Mouse (Mus musculus): ENCODE measurements around the gene Hoxc9.
A peak's percentile ranks its signal among the peaks of the same experiment; 100 is the strongest.

Gene Hoxc9

DNA sequence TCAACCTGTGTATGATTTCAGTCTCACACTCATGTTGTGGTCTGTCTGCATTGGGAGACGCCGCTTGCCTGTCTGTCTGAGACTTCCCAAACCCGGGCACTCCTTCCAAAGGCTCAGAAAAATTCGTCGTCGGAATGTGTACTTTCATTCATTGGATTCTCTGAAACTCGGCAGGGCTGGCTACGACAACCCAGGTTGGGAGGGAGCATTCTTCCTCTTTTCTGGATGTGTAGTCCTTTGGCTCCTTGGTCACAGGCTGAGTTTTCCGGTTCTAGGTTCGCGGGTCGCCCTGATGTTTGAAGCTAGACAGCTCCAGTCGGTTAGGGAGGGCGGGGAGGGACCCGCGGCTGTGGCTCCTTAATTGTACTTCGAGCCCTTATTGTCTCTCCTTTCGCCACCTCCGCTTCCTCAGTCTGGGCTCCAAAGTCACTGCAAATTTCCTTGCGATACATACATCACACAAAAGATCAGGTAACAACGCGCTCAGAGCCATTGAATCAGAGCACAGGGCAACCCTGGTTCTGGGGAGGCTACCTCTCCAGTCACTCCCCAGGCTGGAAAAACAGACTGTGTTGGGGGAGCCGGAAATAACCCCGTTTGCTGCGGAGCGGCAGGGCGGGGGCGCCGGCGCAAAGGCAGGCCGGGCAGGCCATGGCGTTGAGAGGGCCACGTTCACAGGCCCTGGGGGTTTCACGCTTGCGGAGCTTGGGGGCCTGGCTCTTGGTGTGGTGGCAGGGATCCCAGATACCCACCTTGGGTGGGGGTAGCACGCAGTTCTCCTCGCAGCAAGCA lies 588 bp downstream of the Hoxc9 start:
- DNase-seq (ENCODE audit: low read depth, low spot score), result no peak

DNA sequence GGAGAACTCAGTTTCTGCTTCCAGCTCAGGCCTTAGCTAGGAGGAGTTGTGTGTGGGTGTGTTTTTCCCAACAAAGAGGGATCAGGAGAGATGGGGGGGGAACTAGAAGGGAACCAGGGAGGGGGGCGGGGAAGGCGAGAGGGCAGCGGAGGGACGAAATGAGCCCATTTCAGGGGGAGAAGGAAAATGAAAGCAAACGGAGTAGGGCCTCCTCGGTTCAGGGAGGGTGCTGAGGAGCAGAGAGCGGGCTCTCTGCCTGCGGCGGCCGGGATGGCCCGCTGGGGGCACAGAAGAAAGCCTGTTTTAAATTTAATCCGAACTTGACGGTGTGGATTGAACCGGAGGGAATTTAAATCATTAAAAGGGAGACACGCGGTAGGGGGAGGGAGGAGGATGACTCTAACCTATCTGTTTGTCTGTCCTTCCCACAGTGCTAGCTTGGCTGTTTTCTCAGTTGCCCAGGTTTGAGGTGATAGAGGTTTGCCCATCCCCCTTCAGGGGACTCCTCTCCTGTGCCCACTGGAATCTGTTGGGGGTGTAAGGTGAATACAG lies 1.3 kb downstream of the Hoxc9 start:
- no peak for DNase-seq (ENCODE audit: low read depth, low spot score)

DNA sequence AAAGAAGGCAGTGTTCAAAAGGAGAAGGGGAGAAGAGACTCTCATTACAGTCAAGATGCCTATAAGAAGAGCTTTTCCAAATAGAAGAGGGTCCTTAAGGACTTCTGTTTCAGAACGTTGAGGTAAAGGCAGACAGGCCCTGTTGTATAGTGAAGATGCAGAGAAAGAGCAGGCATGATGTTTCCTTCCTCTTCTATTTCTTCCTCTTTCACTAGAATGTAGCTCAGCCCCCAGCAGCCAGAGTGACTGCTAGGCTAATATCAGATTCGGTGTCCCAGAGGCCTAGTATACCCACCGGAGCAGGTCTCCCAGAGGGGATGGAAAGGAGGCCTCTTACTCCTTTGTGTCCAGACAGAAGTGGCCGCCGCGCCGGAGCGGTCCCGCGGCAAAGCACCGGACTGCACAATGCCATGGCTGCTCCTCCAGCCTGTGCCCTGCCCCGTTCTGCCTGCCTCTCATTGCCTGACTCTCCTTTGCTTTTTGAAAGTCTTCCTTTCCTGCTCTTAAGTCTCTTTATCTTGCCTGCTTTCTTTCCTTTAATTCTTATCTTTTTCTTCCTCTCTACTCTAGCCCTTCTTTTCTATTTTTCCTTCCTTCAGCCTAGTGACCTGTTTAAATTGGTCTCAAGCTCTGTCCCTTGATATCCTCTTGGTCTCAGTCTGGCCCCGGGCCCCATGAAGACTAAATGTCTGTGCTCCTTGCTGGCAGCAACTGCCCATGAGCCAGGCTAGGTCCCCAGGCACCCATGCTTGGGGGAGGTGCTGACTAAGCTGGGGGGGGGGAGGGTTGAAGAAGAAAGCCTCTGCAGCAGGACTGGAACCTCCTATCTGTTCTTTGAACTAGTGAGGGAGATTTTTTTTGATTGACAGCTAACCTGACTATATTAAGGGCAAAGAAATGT lies 2.6 kb downstream of the Hoxc9 start:
- no peak for DNase-seq (ENCODE audit: low read depth, low spot score)

DNA sequence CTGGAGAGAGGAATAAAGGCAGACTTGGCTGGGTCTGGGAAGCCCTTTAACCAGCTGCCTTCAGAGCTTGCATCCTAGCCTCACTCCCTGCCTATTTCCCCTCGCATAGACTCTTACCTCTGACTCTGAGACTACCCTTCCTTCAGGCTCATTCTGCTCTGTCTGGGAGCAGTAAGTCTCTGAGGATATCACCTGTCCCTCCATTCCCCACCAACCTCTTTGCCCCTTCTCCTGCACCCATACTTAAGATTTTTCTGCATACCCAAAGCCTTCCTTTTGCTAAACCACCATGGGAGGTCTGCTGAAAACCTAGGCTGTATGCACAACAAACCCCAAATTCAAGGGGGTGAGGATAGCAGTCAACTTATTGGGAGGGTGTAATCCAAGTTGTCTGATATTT lies 3.7 kb downstream of the Hoxc9 start:
- no peak for DNase-seq (ENCODE audit: low read depth, low spot score)

DNA sequence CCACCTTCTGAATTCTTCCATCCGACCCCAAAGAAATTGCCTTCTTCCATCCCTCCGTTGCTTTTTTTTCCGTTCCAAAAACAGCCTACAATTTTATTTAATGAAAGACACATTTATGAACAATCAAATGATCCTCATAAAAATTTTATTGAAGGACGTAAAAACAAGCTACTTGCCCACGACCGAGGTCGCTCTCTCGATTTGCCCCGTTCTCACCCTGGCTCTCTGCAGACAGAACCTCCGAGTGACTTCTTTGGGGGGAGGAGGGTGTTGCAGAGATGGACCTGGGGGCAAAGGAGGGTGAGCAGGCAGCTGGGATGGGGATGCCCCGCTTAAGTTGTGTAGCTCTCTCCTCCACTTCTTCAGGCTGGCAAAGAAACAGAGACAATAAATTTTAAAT lies 4.1 kb downstream of the Hoxc9 start:
- DNase-seq (ENCODE audit: low read depth, low spot score), result no peak

DNA sequence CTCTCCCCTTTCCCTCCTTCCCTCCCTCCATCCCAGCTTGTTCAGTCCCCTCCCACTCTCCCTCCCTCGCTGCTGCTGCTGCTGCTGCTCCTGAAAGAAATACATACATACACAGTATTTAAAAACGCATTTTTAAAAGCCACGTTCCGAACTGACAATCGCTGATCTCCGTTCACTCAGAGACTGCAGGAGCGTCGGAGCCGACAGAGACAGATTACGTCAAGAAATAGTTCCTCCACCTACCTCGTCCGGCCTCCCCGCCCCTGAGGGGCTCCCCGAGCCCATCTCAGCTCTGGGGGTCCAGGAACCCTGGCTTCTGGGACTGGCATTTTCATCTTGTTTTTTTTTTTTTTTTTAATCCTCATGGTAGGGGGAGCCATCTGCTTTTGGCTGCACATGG lies 4.7 kb downstream of the Hoxc9 start:
- no peak for DNase-seq (ENCODE audit: low read depth, low spot score)

DNA sequence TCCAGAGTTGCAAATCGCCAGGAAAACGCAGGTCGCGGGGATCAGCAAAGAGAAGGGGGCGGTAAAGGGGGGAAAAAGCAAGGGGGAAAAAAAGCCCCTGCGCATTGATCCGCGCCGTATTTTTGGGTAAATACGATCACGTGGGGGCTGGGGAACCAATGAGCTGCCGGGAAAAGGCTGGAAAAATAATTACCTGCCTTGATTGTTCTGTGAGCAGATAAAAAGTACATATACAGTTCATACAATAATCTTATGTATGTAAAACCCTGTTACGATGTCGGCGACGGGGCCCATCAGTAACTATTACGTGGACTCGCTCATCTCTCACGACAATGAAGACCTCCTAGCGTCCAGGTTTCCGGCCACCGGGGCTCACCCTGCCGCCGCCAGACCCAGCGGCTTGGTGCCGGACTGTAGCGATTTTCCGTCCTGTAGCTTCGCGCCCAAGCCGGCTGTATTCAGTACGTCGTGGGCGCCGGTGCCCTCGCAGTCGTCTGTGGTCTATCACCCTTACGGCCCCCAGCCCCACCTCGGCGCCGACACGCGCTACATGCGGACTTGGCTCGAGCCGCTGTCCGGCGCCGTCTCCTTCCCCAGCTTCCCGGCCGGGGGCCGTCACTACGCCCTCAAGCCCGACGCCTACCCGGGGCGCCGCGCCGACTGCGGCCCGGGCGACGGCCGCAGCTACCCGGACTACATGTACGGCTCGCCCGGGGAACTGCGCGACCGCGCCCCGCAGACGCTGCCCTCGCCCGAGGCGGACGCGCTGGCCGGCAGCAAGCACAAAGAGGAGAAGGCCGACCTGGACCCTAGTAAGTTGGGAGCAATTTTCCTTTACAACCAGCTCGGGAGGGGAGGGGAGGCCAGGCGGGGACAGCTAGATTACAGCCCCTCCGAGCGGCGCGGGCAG lies 5.4 kb downstream of the Hoxc9 start:
- no peak for DNase-seq (ENCODE audit: low read depth, low spot score)

DNA sequence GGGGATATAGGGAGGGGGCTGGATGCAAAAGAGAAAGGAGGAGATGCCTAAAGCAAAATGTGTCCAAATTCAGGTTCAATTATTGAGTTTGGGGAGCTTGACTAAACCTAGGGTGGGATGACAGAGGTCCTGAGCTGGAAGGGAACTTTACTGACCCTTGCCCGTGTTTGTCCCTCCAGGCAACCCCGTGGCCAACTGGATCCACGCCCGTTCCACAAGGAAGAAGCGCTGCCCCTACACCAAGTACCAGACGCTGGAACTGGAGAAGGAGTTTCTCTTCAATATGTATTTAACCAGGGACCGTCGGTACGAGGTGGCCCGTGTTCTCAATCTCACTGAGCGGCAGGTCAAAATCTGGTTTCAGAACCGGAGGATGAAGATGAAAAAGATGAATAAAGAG lies 7.5 kb downstream of the Hoxc9 start:
- DNase-seq (ENCODE audit: low read depth, low spot score), result no peak

DNA sequence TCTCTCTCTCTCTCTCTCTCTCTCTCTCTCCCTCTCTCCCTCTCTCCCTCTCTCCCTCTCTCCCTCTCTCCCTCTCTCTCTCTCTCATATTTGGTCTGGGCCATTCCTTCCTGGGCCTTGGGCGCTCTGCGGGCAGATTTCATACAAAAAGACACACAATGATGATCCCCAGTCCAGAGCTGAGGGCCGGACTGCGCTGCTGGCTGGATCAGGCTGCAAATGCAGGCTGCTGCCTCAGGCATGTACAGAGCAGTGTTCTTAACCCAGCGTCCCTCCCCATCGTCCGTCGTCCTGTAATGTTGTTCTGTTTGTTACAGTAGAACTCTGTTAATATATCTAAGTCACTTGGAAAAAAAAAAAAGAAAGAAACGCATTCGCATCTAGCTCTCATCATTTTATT lies 8.3 kb downstream of the Hoxc9 start:
- no peak for DNase-seq (ENCODE audit: low read depth, low spot score)

DNA sequence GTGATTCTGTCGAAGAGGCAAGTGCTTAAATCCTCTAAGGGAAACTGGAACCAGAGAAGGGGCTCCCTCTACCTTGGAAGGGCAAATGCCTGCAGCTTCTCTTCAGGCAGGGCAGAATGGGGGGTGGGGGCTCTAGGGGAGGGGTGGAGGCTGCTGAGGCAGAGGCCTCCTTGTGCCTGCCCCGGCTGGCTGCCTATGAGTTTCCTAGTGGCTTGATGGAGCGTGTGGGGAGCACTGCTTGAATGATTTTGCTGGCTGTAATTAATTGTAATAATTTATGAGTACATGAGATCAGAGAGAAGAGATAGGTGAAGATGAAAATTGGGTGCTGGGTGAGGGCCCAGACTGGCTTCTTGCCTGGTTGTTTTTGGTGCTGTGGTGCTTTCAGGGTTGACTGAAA lies 8.7 kb downstream of the Hoxc9 start:
- no peak for DNase-seq (ENCODE audit: low read depth, low spot score)

DNA sequence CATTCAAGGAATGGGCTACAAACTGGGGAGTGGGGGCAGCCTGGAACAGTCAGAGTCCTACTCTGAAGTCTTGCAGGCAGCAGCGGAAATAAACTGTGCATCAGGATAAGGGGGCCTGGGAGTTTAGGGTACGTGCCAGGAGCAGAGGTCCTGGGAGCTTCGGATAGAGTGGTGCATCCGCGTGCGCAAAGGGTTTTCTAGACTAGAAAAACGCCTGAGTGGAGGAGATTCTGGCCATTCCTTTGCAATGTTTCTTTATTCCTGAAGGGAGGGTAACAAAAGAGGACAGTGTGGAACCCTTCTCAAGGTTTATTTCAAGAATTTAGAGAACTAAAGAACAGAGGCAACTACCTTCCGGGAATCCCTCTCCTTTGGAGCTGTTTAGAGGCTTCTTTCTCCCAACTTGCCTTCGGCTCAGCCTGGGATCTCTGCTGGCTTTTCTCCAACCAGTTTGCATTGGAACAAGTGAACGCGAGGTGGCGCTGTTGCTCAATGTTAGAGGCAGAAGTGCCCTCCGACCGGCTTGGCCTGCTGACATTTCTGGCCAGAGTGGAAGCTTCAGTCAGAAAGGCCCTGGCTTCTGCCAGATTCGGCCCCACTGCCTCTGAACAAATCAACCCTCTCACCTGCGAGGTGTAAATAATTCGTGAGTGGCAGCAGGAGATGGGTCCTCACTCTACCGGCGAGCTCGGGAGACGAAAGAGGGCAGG lies 11.0 kb downstream of the Hoxc9 start:
- peak; percentile 49 for DNase-seq (ENCODE audit: low read depth, low spot score)

DNA sequence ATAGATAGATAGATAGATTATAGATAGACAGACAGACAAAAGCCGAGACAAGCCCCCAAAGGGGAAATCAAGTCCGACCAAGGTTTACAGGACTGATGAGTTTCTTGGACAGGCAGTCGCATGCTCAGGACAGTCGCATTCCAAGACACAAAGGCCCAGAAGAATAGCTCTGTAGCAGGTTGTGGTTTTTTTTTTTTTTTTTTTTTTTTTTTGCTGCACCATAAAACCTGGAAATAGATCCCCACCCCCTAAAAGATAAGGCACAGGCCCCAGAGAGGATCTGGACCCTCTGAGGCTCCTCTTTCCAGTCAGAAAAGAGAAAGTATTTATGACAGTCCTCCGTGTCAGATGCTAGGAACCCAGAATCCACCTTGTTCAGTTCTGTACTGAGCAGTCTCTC lies 11.8 kb downstream of the Hoxc9 start:
- no peak for DNase-seq (ENCODE audit: low read depth, low spot score)

DNA sequence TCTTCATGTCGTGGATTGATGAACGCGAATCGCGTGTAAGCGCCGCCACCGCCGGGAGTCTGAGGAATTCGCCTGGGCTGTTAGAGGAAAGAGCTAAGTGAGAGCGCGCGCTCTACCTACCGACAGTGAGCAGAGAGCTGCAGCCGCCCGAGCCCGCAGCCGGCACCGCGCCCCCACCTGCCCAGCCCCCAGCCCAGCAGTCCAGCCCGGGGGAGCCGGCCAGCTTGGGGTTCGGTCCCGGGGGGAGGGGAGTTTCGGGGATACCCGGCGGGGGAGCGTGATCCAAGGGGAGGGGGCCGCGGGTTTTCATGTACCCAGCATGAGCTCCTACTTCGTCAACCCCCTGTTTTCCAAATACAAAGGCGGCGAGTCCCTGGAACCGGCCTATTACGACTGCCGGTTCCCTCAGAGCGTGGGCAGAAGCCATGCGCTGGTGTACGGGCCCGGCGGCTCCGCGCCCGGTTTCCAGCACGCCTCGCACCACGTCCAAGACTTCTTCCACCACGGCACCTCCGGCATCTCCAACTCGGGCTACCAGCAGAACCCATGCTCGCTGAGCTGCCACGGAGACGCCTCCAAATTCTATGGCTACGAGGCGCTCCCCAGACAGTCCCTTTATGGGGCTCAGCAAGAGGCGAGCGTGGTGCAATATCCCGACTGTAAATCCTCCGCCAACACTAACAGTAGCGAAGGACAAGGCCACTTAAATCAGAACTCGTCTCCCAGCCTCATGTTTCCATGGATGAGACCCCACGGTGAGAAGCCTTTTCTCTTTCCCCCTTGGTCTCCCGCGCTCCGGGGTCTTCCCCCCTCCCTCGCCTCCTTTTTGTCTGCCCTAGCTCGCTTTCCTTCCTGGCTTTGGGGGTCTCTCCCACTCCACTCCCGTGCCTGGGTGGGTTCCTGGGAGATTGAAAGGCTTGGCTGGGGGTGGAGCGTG lies 14.5 kb downstream of the Hoxc9 start, which contains the start of gene Hoxc8:
Gene Hoxc8 (plus strand): TSS at position 147 of the 937 bp plus-strand sequence.
- DNase-seq (ENCODE audit: low read depth, low spot score), result no peak

DNA sequence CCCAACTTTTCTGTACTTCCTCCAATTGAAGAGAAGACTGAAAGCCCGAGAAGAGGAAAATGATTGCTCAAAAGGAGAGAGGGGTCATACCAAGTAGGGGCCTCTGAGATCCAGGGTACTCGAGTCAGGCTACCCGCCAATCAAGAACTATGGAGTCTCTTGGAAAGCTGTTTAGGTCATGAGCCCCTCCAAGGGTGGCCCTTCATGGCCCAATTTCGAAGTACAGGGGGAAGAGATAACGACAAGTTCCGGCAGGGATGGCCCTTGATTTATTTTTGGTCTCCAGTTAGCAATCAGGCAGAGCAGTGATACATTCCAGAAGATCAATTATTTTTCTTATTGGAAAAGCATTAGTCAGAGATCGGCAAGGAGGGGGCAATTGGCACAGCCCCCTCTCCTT lies 15.5 kb downstream of the Hoxc9 start:
- DNase-seq (ENCODE audit: low read depth, low spot score), result no peak

DNA sequence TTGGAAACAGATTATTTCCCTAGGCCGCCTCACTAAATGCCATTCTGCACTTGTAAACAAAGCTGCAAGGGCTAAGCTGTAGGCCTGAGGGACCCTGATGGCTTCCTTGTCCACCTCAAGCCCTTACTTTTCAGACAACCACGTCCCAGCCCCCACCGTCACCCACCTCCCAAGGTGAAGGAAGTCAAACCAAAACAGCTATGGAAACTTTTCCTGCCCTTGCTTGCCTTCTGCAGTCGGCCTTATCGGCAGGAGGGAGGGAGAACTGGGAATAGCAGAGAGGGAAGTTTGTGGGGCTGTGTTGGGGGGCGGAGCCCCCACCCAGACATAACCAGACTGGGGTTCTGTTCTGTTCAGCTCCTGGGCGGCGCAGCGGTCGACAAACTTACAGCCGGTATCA lies 16.0 kb downstream of the Hoxc9 start:
- no peak for DNase-seq (ENCODE audit: low read depth, low spot score)

DNA sequence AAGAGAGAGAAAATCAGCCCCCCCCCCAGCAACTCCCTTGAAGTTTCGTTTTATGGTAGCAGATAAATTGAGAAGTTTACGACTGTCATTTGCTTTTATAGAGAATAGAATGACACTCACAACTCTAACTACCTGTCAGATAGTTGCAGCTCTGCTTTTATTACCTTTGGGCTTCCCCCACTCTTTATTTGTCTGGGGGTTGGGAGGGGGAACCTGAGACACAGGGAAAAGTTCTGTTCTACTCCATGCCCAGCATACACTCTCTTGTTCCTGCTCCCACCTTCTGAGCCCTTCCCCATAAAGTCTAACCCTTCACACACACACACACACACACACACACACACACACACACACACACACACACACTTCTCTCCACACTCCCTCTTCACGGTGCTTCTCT lies 16.6 kb downstream of the Hoxc9 start:
- DNase-seq (ENCODE audit: low read depth, low spot score), result no peak

DNA sequence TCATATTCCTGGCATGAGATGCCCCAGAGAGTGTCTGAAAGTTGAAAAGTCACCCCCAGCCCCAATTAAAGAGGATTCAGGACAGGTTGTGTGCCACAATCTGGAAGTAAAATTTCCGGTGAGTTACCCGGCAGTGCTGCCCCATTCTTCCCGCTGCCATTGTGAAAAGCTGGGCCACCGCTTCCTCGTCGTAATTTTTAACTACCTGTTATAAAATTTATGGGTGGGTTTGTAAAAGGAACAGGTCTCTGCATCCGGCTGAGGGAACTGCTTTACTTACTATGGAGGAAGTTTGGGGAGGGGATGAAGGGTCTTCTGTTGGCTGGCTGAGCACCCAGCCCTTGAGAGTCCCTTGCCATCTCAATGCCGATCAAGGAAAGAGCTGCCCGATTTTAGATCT lies 20.3 kb downstream of the Hoxc9 start:
- DNase-seq (ENCODE audit: low read depth, low spot score), result no peak

DNA sequence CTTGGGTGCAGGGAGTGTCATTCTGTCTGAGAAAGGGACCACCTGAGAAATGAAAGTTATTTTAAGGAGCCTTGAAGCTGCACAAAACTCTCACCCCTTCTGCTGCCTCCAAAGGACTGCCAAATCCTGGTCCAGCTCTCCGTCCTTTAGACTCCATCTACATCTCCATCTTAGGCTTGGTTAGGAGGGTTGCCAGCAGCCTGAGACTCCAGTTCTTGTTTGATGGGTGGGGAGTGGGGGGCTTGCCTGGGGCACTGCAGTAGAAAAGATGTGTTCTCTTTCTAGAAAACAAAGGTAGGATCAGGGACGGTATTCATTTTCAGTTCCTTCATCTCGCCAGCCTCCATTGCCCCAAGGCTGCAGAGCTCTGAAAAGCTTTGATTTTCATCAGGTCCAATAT lies 21.2 kb downstream of the Hoxc9 start:
- DNase-seq (ENCODE audit: low read depth, low spot score), result no peak

DNA sequence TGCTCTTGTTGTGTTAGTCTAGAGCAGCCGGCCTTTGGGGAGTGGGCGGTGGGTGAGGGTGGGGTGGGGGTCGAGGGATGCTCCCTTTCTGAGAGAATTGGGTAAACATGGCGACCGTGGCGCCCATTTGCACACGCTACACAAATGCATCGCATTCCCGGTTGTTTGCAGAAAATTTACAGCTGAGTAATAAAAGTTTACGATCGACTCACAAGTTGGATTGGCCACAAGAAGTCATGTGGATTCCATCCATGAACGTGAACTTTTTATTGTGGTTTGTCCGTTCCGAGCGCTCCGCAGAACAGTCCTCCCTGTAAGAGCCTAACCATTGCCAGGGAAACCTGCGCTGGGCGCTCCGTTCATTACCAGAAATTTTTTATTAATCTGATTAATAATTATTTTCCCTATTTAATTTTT lies 21.7 kb downstream of the Hoxc9 start, which contains the start of gene Hoxc6:
Gene Hoxc6 (plus strand): TSS at position 319 of the 417 bp plus-strand sequence.
- no peak for DNase-seq (ENCODE audit: low read depth, low spot score)
